Mouse (Mus musculus) T-cell, adult 66 days (primary cell): ENCODE measurements around the gene Fgd1. TPM values are rescaled to one million over a fixed set of nuclear protein-coding genes. Genes with fewer than 3 reads are reported as not detected.

Source experiments
- total RNA-seq, 2 experiments: library from RNA; stranded (reverse); gene quantifications; 3 replicates in 1 of 2; 4 replicates in 1 of 2; pipeline ENCODE4 v1.2.4; 2023

The Fgd1 gene
- not detected for total RNA-seq

GRCm38 (mm10) chrX:151045850-151046249 lies at the start of gene Fgd1:
Gene Fgd1, plus strand, starts transcription at chrX:151046150.

GRCm38 (mm10) chrX:151016938-151017877 lies 28.7 kb upstream of the Fgd1 start, which contains the start of gene Gnl3l:
Gene Gnl3l, minus strand, starts transcription at chrX:151017322.

GRCm38 (mm10) chrX:151096171-151097058 lies 50.5 kb downstream of the Fgd1 start, which contains the start of gene Tsr2:
Gene Tsr2, minus strand, starts transcription at chrX:151096543.

Other genes starting within 250 kb of the Fgd1 start
- gene Maged2, start 231.8 kb upstream of the Fgd1 start, total RNA-seq: 1 to 10 TPM; 2.5 to 4.4 TPM
- 10 to 100 TPM; 51.0 to 56.4 TPM for gene Gnl3l, start 28.8 kb upstream of the Fgd1 start, total RNA-seq
- gene Tsr2, start 50.4 kb downstream of the Fgd1 start, total RNA-seq: 10 to 100 TPM; 43.5 to 50.9 TPM
- under 1 TPM in 1 of 2 experiments, not detected in 1; 0.20 TPM for gene Wnk3, start 151.9 kb downstream of the Fgd1 start, total RNA-seq